Mouse (Mus musculus): ENCODE measurements around the gene Hdac4. TPM values are rescaled to one million over a fixed set of nuclear protein-coding genes. Genes with fewer than 3 reads are reported as not detected.
A peak's percentile ranks its signal among the peaks of the same experiment; 100 is the strongest.

Gene Hdac4
- total RNA-seq, 2 experiments from 2014 or later: 37.2 to 39.9 TPM

- no peak for DNase-seq
- intact Hi-C loops (cut with DNase I): no loop called here
Observed at GRCm38 (mm10) chr1:91905268-91905667, 290.2 kb downstream of the Hdac4 start.

- DNase-seq: peak in 1 of 2 experiments; percentile 58
- intact Hi-C loops (cut with DNase I): no loop called here
Observed at GRCm38 (mm10) chr1:91903241-91903981, 292.1 kb downstream of the Hdac4 start.

- intact Hi-C loops (cut with DNase I): no loop called here
Observed at GRCm38 (mm10) chr1:91897078-91897477, 298.4 kb downstream of the Hdac4 start.

GRCm38 (mm10) chr1:91894286-91894685 lies 301.2 kb downstream of the Hdac4 start:
- intact Hi-C loops (cut with DNase I): no loop called here

More at GRCm38 (mm10) chr1:91897078-91897477, 298.4 kb downstream of the Hdac4 start:
- DNase-seq: no peak

GRCm38 (mm10) chr1:91893598-91893997 lies 301.9 kb downstream of the Hdac4 start:
- DNase-seq: no peak
- intact Hi-C loops (cut with DNase I): no loop called here

More at GRCm38 (mm10) chr1:91894286-91894685, 301.2 kb downstream of the Hdac4 start:
- no peak for DNase-seq

GRCm38 (mm10) chr1:91883115-91883514 lies 312.4 kb downstream of the Hdac4 start:
- intact Hi-C loops (cut with DNase I): no loop called here
- DNase-seq: no peak

- intact Hi-C loops (cut with DNase I): no loop called here
- no peak for DNase-seq
Observed at GRCm38 (mm10) chr1:91880899-91881298, 314.6 kb downstream of the Hdac4 start.

- intact Hi-C loops (cut with DNase I): no loop called here
- peak in 1 of 2 experiments; percentile 20 for DNase-seq
Observed at GRCm38 (mm10) chr1:91880156-91880555, 315.3 kb downstream of the Hdac4 start.

Measured in heart, postnatal 10 days (tissue).